Mouse (Mus musculus): ENCODE results near the gene Ccn5. TPM values are rescaled to one million over a fixed set of nuclear protein-coding genes. Genes with fewer than 3 reads are reported as not detected.

Ccn5 gene
- total and polyA plus RNA-seq, 2 experiments from 2014 or later = 1.4 to 2.6 TPM

GRCm38 (mm10) chr2:163876830-163877498 is 56.3 kb downstream of the Ccn5 start:
- TF ChIP-seq CTCF (IDR thresholded peaks at IDR 0.05; ENCODE audit: low read depth) (no peak), EP300 (IDR thresholded peaks at IDR 0.05; ENCODE audit: low read depth) (no peak)
- WGBS = 68% methylated on average over 14 of the region's 14 CpGs
- no peaks in the 10 kb centered on the region for H3K9me3 ChIP-seq (replicated peaks; ENCODE audit: control insufficient read depth, low read length)

GRCm38 (mm10) chr2:163880891-163881290 is 60.2 kb downstream of the Ccn5 start:
- DNase-seq (ENCODE audit: low spot score) (no peak), ATAC-seq (ENCODE audit: insufficient read depth, low read depth) (no peak)
- H3K9me3 ChIP-seq (replicated peaks; ENCODE audit: control insufficient read depth, low read length) = no peaks in the 10 kb centered on the region
- peaks cover 14% of the 10 kb centered on the region for H3K27me3 ChIP-seq (ENCODE audit: control insufficient read depth, insufficient read depth, low read length)
- H3K4me1 ChIP-seq (ENCODE audit: control insufficient read depth, insufficient read depth) = no peaks in the 10 kb centered on the region
- 58% methylated on average over 6 of the region's 6 CpGs for WGBS
- no peak overlapping the region for H3K9ac ChIP-seq (replicated peaks; ENCODE audit: low read depth, low read length)
- TF ChIP-seq EP300 (IDR thresholded peaks at IDR 0.05; ENCODE audit: low read depth) (no peak), CTCF (IDR thresholded peaks at IDR 0.05; ENCODE audit: low read depth) (no peak)
- H3K4me2 ChIP-seq (ENCODE audit: low read depth, low read length) = no peak overlapping the region
- no peak overlapping the region for H3K27ac ChIP-seq (ENCODE audit: low read depth)
- H3K4me3 ChIP-seq (ENCODE audit: low read depth, low read length) = no peak overlapping the region
- no peaks in the 10 kb centered on the region for H3K36me3 ChIP-seq (replicated peaks; ENCODE audit: control insufficient read depth, insufficient read depth, low read length)

More at GRCm38 (mm10) chr2:163876830-163877498, 56.3 kb downstream of the Ccn5 start:
- Histone ChIP-seq H3K27ac (ENCODE audit: low read depth) (no peak overlapping the region), H3K27me3 (ENCODE audit: control insufficient read depth, insufficient read depth, low read length) (0 out of 2 replicates have a peak, but pooled peaks cover 9% of the 10 kb centered on the region), H3K9ac (replicated peaks; ENCODE audit: low read depth, low read length) (no peak overlapping the region), H3K4me1 (ENCODE audit: control insufficient read depth, insufficient read depth) (no peaks in the 10 kb centered on the region), H3K4me2 (ENCODE audit: low read depth, low read length) (no peak overlapping the region), H3K4me3 (ENCODE audit: low read depth, low read length) (no peak overlapping the region), H3K36me3 (replicated peaks; ENCODE audit: control insufficient read depth, insufficient read depth, low read length) (no peaks in the 10 kb centered on the region)
- DNase-seq (ENCODE audit: low spot score) (no peak), ATAC-seq (ENCODE audit: insufficient read depth, low read depth) (no peak)

Other genes with a start within 250 kb of the Ccn5 start
- 14.5 and 58.3 TPM in 2 replicates for gene Ttpal, start 218.5 kb upstream of the Ccn5 start, total RNA-seq (2014; rRNA removed; ENCODE audit: low replicate concordance)
- gene Ttpal, start 218.5 kb upstream of the Ccn5 start, polyA plus RNA-seq (2015; fragmentation: Nextera tagmentation; extraction: Ambion mirVana) = 8.8 TPM in 2 replicates
- 181 and 193 TPM in 2 replicates for gene Serinc3, start 175.7 kb upstream of the Ccn5 start, total RNA-seq (2014; rRNA removed; ENCODE audit: low replicate concordance)
- 61.3 and 62.4 TPM in 2 replicates for gene Serinc3, start 175.7 kb upstream of the Ccn5 start, polyA plus RNA-seq (2015; fragmentation: Nextera tagmentation; extraction: Ambion mirVana)
- 363 and 431 TPM in 2 replicates for gene Pkig, start 162.5 kb upstream of the Ccn5 start, total RNA-seq (2014; rRNA removed; ENCODE audit: low replicate concordance)
- 495 and 511 TPM in 2 replicates for gene Pkig, start 162.5 kb upstream of the Ccn5 start, polyA plus RNA-seq (2015; fragmentation: Nextera tagmentation; extraction: Ambion mirVana)
- 2.4 and 4.1 TPM in 2 replicates for gene Ada, start 70.6 kb upstream of the Ccn5 start, total RNA-seq (2014; rRNA removed; ENCODE audit: low replicate concordance)
- 1.9 and 2.2 TPM in 2 replicates for gene Ada, start 70.6 kb upstream of the Ccn5 start, polyA plus RNA-seq (2015; fragmentation: Nextera tagmentation; extraction: Ambion mirVana)
- gene Kcnk15, start 32.8 kb downstream of the Ccn5 start, total RNA-seq (2014; rRNA removed; ENCODE audit: low replicate concordance) = not detected in 2 replicates
- not detected in 2 replicates for gene Kcnk15, start 32.8 kb downstream of the Ccn5 start, polyA plus RNA-seq (2015; fragmentation: Nextera tagmentation; extraction: Ambion mirVana)
- gene Rims4, start 97.8 kb downstream of the Ccn5 start, total RNA-seq (2014; rRNA removed; ENCODE audit: low replicate concordance) = 0.08 and 2.0 TPM in 2 replicates
- gene Rims4, start 97.8 kb downstream of the Ccn5 start, polyA plus RNA-seq (2015; fragmentation: Nextera tagmentation; extraction: Ambion mirVana) = 0.07 and 0.08 TPM in 2 replicates
- 31.8 and 35.0 TPM in 2 replicates for gene Ywhab, start 174.1 kb downstream of the Ccn5 start, total RNA-seq (2014; rRNA removed; ENCODE audit: low replicate concordance)
- 157 and 158 TPM in 2 replicates for gene Ywhab, start 174.1 kb downstream of the Ccn5 start, polyA plus RNA-seq (2015; fragmentation: Nextera tagmentation; extraction: Ambion mirVana)
- gene Pabpc1l, start 204.6 kb downstream of the Ccn5 start, total RNA-seq (2014; rRNA removed; ENCODE audit: low replicate concordance) = not detected in 2 replicates
- 0.56 and 1.0 TPM in 2 replicates for gene Pabpc1l, start 204.6 kb downstream of the Ccn5 start, polyA plus RNA-seq (2015; fragmentation: Nextera tagmentation; extraction: Ambion mirVana)
- 16.6 and 19.4 TPM in 2 replicates for gene Stk4, start 249.5 kb downstream of the Ccn5 start, total RNA-seq (2014; rRNA removed; ENCODE audit: low replicate concordance)
- 8.6 TPM in 2 replicates for gene Stk4, start 249.5 kb downstream of the Ccn5 start, polyA plus RNA-seq (2015; fragmentation: Nextera tagmentation; extraction: Ambion mirVana)